Mouse (Mus musculus) heart, embryonic 12.5 days (tissue): Measurements from ENCODE around the gene Gjc1. TPM values are rescaled to one million over a fixed set of nuclear protein-coding genes. Genes with fewer than 3 reads are reported as not detected.

Experiments used
- ATAC-seq: fragments of 200-750 bp; cut with Nextera tagmentation; 2 replicates; pipeline ENCODE4 v1.8.0; 2017; ENCODE audit warnings: moderate TSS enrichment, moderate library complexity; ENCODE audit not compliant: insufficient number of reproducible peaks, low FRiP score
- H3K27ac ChIP-seq: fragments of 300-500 bp; sonication (generic); 2 replicates; pipeline ENCODE4 v1.5.1; 2016; ENCODE audit warnings: mild to moderate bottlenecking, moderate library complexity; ENCODE audit not compliant: poor library complexity, severe bottlenecking
- H3K27me3 ChIP-seq: fragments of 300-500 bp; sonication (generic); replicated peaks from 2 replicates; pipeline ENCODE4 v1.6.1; 2016; ENCODE audit warnings: mild to moderate bottlenecking, moderate library complexity
- H3K36me3 ChIP-seq: fragments of 300-500 bp; sonication (generic); 2 replicates; pipeline ENCODE4 v1.6.1; 2016; ENCODE audit warnings: mild to moderate bottlenecking, moderate library complexity
- H3K4me1 ChIP-seq: fragments of 300-500 bp; sonication (generic); replicated peaks from 2 replicates; pipeline ENCODE4 v1.6.1; 2016; ENCODE audit warnings: mild to moderate bottlenecking
- H3K4me2 ChIP-seq: fragments of 300-500 bp; sonication (generic); 2 replicates; pipeline ENCODE4 v1.6.1; 2016; ENCODE audit warnings: mild to moderate bottlenecking, moderate library complexity
- H3K4me3 ChIP-seq: fragments of 300-500 bp; sonication (generic); 2 replicates; pipeline ENCODE4 v1.5.1; 2016; ENCODE audit warnings: mild to moderate bottlenecking
- H3K9ac ChIP-seq: fragments of 300-500 bp; sonication (generic); 2 replicates; pipeline ENCODE4 v1.6.1; 2016; ENCODE audit warnings: mild to moderate bottlenecking, moderate library complexity
- H3K9me3 ChIP-seq: fragments of 300-500 bp; sonication (generic); replicated peaks from 2 replicates; pipeline ENCODE4 v1.6.1; 2016; ENCODE audit warnings: mild to moderate bottlenecking, moderate library complexity
- WGBS: fragments of 180-500 bp; shearing (Covaris S2); methylation state at CpG from one replicate; pipeline ENCODE4 v1.1.7; 2016; 5-methylcytosine and 5-hydroxymethylcytosine counted together
- polyA plus RNA-seq: library from polyadenylated mRNA; unstranded; fragments of >200 nt; fragmentation: Nextera tagmentation; extraction: Ambion mirVana; gene quantifications from 2 replicates; pipeline ENCODE4 v1.2.1, GENCODE M21; 2016

Gene Gjc1
- polyA plus RNA-seq, 1 experiment from 2014 or later = 72.1 TPM

GRCm38 (mm10) chr11:102836146-102836545 lies 16.6 kb upstream of the Gjc1 start:
- Histone ChIP-seq H3K27ac (no peak overlapping the region), H3K4me3 (no peak overlapping the region), H3K9ac (no peak overlapping the region), H3K4me2 (no peak overlapping the region), H3K27me3 (no peaks in the 10 kb centered on the region), H3K9me3 (no peaks in the 10 kb centered on the region), H3K36me3 (peaks cover 46% of the 10 kb centered on the region), H3K4me1 (no peaks in the 10 kb centered on the region)
- ATAC-seq = no peak
- 79% methylated on average over 9 of the region's 9 CpGs for WGBS

GRCm38 (mm10) chr11:102835549-102835948 lies 16.0 kb upstream of the Gjc1 start, which contains the start of gene Higd1b:
Gene Higd1b, plus strand, starts transcription at chr11:102835849.
- no peak for ATAC-seq
- WGBS = 78% methylated on average over 4 of the region's 4 CpGs
- H3K4me3 ChIP-seq = no peak within 1 kb of the TSS
- H3K4me1 ChIP-seq = no peaks in the 10 kb centered on the region
- H3K36me3 ChIP-seq = peaks cover 42% of the 10 kb centered on the region
- no peak within 1 kb of the TSS for H3K9ac ChIP-seq
- no peak within 1 kb of the TSS for H3K27ac ChIP-seq
- H3K27me3 ChIP-seq = no peaks in the 10 kb centered on the region
- H3K4me2 ChIP-seq = no peak within 1 kb of the TSS
- no peaks in the 10 kb centered on the region for H3K9me3 ChIP-seq

GRCm38 (mm10) chr11:102834219-102834618 lies 14.7 kb upstream of the Gjc1 start:
- 90% methylated on average over 10 of the region's 10 CpGs for WGBS
- Histone ChIP-seq H3K9ac (no peak overlapping the region), H3K9me3 (no peaks in the 10 kb centered on the region), H3K4me3 (no peak overlapping the region), H3K27ac (no peak overlapping the region), H3K36me3 (peaks cover 29% of the 10 kb centered on the region), H3K4me1 (no peaks in the 10 kb centered on the region), H3K4me2 (no peak overlapping the region), H3K27me3 (no peaks in the 10 kb centered on the region)
- no peak for ATAC-seq

GRCm38 (mm10) chr11:102832700-102833297 lies 13.3 kb upstream of the Gjc1 start:
- Histone ChIP-seq H3K36me3 (peaks cover 14% of the 10 kb centered on the region), H3K4me3 (no peak overlapping the region), H3K4me1 (peaks cover 1% of the 10 kb centered on the region; the same call in 1 of the 2 replicates), H3K27me3 (no peaks in the 10 kb centered on the region), H3K9ac (no peak overlapping the region), H3K4me2 (no peak overlapping the region), H3K9me3 (no peaks in the 10 kb centered on the region), H3K27ac (no peak overlapping the region)
- WGBS = 68% methylated on average over 18 of the region's 18 CpGs
- no peak for ATAC-seq

GRCm38 (mm10) chr11:102830276-102830675 lies 10.8 kb upstream of the Gjc1 start:
- ATAC-seq = no peak
- H3K27ac ChIP-seq = no peak overlapping the region
- H3K4me1 ChIP-seq = peaks cover 10% of the 10 kb centered on the region
- H3K9me3 ChIP-seq = no peaks in the 10 kb centered on the region
- no peak overlapping the region for H3K9ac ChIP-seq
- no peak overlapping the region for H3K4me3 ChIP-seq
- no peak overlapping the region for H3K4me2 ChIP-seq
- 52% methylated on average over 4 of the region's 4 CpGs for WGBS
- H3K36me3 ChIP-seq = no peaks in the 10 kb centered on the region
- no peaks in the 10 kb centered on the region for H3K27me3 ChIP-seq

- no peaks in the 10 kb centered on the region for H3K27me3 ChIP-seq
- H3K4me3 ChIP-seq = no peak overlapping the region
- no peaks in the 10 kb centered on the region for H3K9me3 ChIP-seq
- H3K9ac ChIP-seq = no peak overlapping the region
- WGBS = 43% methylated on average over 4 of the region's 4 CpGs
- ATAC-seq = no peak
- no peaks in the 10 kb centered on the region for H3K36me3 ChIP-seq
- no peak overlapping the region for H3K4me2 ChIP-seq
- no peak overlapping the region for H3K27ac ChIP-seq
- H3K4me1 ChIP-seq = peaks cover 10% of the 10 kb centered on the region
These were observed 7.6 kb upstream of the Gjc1 start for GRCm38 (mm10) chr11:102827097-102827496.

- H3K4me1 ChIP-seq = peaks cover 10% of the 10 kb centered on the region
- 71% methylated on average over 2 of the region's 2 CpGs for WGBS
- H3K9ac ChIP-seq = no peak overlapping the region
- no peak for ATAC-seq
- H3K27me3 ChIP-seq = no peaks in the 10 kb centered on the region
- H3K9me3 ChIP-seq = no peaks in the 10 kb centered on the region
- H3K4me2 ChIP-seq = no peak overlapping the region
- no peaks in the 10 kb centered on the region for H3K36me3 ChIP-seq
- H3K27ac ChIP-seq = no peak overlapping the region
- no peak overlapping the region for H3K4me3 ChIP-seq
These were observed 7.0 kb upstream of the Gjc1 start for GRCm38 (mm10) chr11:102826476-102826875.

GRCm38 (mm10) chr11:102821231-102821630 lies 1.7 kb upstream of the Gjc1 start:
- ATAC-seq = no peak
- WGBS = 58% methylated on average over 6 of the region's 6 CpGs

GRCm38 (mm10) chr11:102820432-102820831 lies 932 bp upstream of the Gjc1 start:
- no peaks in the 10 kb centered on the region; the same call in 1 of the 2 replicates for H3K27me3 ChIP-seq
- no peak overlapping the region for H3K4me2 ChIP-seq
- H3K36me3 ChIP-seq = no peaks in the 10 kb centered on the region
- H3K9ac ChIP-seq = no peak overlapping the region
- no peak overlapping the region for H3K4me3 ChIP-seq
- WGBS = 19% methylated on average over 3 of the region's 3 CpGs
- H3K27ac ChIP-seq = no peak overlapping the region
- no peak for ATAC-seq
- no peaks in the 10 kb centered on the region for H3K9me3 ChIP-seq
- H3K4me1 ChIP-seq = peaks cover 20% of the 10 kb centered on the region

More at GRCm38 (mm10) chr11:102821231-102821630, 1.7 kb upstream of the Gjc1 start:
- Histone ChIP-seq H3K27ac (no peak overlapping the region), H3K36me3 (no peaks in the 10 kb centered on the region), H3K27me3 (no peaks in the 10 kb centered on the region; the same call in 1 of the 2 replicates), H3K4me1 (peaks cover 14% of the 10 kb centered on the region), H3K4me2 (no peak overlapping the region), H3K9me3 (no peaks in the 10 kb centered on the region), H3K4me3 (no peak overlapping the region), H3K9ac (no peak overlapping the region)

- peak overlapping the region; percentile 98 for H3K9ac ChIP-seq
- H3K4me1 ChIP-seq = peaks cover 22% of the 10 kb centered on the region
- peak overlapping the region; percentile 72 for H3K4me2 ChIP-seq
- H3K27ac ChIP-seq = peak overlapping the region; percentile 99
- no peaks in the 10 kb centered on the region; the same call in 1 of the 2 replicates for H3K27me3 ChIP-seq
- H3K9me3 ChIP-seq = no peaks in the 10 kb centered on the region
- no peak for ATAC-seq
- H3K4me3 ChIP-seq = peak overlapping the region; percentile 90
- WGBS = 9% methylated on average over 14 of the region's 14 CpGs
- no peaks in the 10 kb centered on the region for H3K36me3 ChIP-seq
These were observed 384 bp upstream of the Gjc1 start for GRCm38 (mm10) chr11:102819783-102820385.

- H3K9ac ChIP-seq = peak overlapping the region; percentile 98
- H3K9me3 ChIP-seq = no peaks in the 10 kb centered on the region
- no peaks in the 10 kb centered on the region for H3K36me3 ChIP-seq
- H3K4me3 ChIP-seq = peak overlapping the region; percentile 90
- WGBS = under 1% methylated on average over 72 of the region's 92 CpGs
- peak overlapping the region; percentile 99 for H3K27ac ChIP-seq
- H3K4me1 ChIP-seq = peaks cover 25% of the 10 kb centered on the region
- H3K27me3 ChIP-seq = no peaks in the 10 kb centered on the region; the same call in 1 of the 2 replicates
- peak overlapping the region; percentile 72 for H3K4me2 ChIP-seq
- peak; percentile 30; the same call in 1 of the 2 replicates for ATAC-seq
These were observed 1.1 kb downstream of the Gjc1 start for GRCm38 (mm10) chr11:102818121-102819020.
